Mouse (Mus musculus): Measurements from ENCODE around the gene Sdk1.

GRCm38 (mm10) chr5:141824739-141825379, 583.6 kb downstream of the Sdk1 start:
- TF ChIP-seq CTCF (IDR thresholded peaks at IDR 0.05; ENCODE audit: low read depth): no peak
- no peak for TF ChIP-seq EP300 (IDR thresholded peaks at IDR 0.05; ENCODE audit: low read depth)

Measured in heart, postnatal 0 days (tissue).